Mouse (Mus musculus): ENCODE measurements around the gene Ccdc92. TPM values are rescaled to one million over a fixed set of nuclear protein-coding genes. Genes with fewer than 3 reads are reported as not detected.

Gene Ccdc92
- polyA plus RNA-seq, 1 experiment from 2014 or later: 7.4 TPM

DNA sequence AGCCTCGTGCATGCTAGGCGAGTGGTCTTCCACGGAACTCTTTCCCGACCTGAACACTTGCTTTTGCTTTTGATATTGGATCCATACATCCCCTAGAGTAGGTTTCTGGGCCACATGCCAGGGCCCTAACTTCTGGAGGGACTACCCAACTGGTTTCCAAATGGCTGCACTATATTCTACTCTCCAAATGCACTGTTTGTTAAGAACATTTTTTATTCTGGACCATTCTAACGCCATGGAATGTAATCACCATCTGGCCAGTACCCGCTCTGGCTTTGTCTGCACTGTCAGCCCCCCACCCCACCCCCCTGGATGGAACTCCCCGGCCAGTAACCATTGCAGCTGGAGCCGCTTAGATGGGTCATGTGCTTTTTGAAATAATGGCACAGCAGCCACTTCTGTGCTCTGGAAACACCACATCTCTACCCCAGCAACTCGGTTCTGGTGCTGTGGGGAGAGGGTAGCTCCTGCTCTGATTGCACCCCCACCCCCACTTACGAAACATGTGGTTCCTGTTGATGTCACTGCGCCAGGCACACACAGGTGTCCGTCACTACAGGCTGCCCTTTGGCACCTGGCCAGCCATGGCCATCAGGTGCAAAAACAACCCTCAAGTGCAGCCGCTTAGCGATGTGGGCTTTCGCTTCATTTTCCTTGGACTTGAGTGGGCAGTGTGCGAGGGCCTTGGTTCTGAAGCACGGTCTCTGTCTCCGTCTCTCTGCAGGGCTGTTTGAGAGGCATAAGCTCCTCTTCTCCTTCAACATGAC lies 39.9 kb downstream of the Ccdc92 start:
- WGBS: 69% methylated on average over 18 of the region's 18 CpGs
- no peak overlapping the region for H3K27ac ChIP-seq
- no peaks in the 10 kb centered on the region for H3K27me3 ChIP-seq (replicated peaks)
- no peak overlapping the region for H3K9ac ChIP-seq
- no peaks in the 10 kb centered on the region for H3K9me3 ChIP-seq
- ATAC-seq (ENCODE audit: insufficient read depth, low FRiP score, low read depth): 0 out of 2 replicates have a peak, but pooled peaks have one; percentile 14
- no peak overlapping the region for H3K4me2 ChIP-seq
- 0 out of 2 replicates have a peak, but pooled peaks cover 2% of the 10 kb centered on the region for H3K4me1 ChIP-seq
- no peaks in the 10 kb centered on the region for H3K36me3 ChIP-seq
- no peak overlapping the region for H3K4me3 ChIP-seq (replicated peaks)

- no peaks in the 10 kb centered on the region for H3K36me3 ChIP-seq
- ATAC-seq (ENCODE audit: insufficient read depth, low FRiP score, low read depth): no peak
- no peaks in the 10 kb centered on the region for H3K9me3 ChIP-seq
- 76% methylated on average over 15 of the region's 15 CpGs for WGBS
- H3K9ac ChIP-seq: no peak overlapping the region
- no peak overlapping the region for H3K27ac ChIP-seq
- H3K27me3 ChIP-seq (replicated peaks): no peaks in the 10 kb centered on the region
- H3K4me2 ChIP-seq: no peak overlapping the region
- H3K4me3 ChIP-seq (replicated peaks): no peak overlapping the region
- no peaks in the 10 kb centered on the region for H3K4me1 ChIP-seq
Observed at GRCm38 (mm10) chr5:124817050-124817449, 45.2 kb downstream of the Ccdc92 start.

DNA sequence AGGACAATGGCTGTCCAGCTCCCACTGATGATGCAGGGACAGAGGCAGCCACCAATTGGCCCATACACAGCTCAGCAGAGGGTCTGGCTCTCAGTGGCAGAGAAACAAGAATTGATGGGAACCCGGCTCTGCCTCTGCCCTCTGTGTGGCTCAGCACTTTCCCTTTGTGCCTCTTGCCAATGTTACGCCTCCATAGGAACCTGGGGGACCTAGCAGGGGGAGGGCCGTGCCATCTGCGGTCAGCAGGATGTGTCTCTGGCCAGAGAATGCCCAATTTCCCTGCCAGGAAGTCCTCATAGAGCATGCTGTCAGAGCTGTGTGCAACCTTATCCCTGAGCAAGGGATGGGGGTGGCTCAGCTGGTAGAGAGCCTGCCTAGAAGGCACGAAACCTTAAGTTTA lies 47.4 kb downstream of the Ccdc92 start:
- Histone ChIP-seq H3K4me1 (no peaks in the 10 kb centered on the region), H3K4me2 (no peak overlapping the region), H3K36me3 (no peaks in the 10 kb centered on the region), H3K27me3 (replicated peaks) (no peaks in the 10 kb centered on the region), H3K4me3 (replicated peaks) (no peak overlapping the region), H3K27ac (no peak overlapping the region), H3K9ac (no peak overlapping the region), H3K9me3 (no peaks in the 10 kb centered on the region)
- ATAC-seq (ENCODE audit: insufficient read depth, low FRiP score, low read depth): no peak
- whole genome bisulfite sequencing: 66% methylated on average over 5 of the region's 5 CpGs

- no peak overlapping the region for H3K9ac ChIP-seq
- no peaks in the 10 kb centered on the region for H3K36me3 ChIP-seq
- no peak for ATAC-seq (ENCODE audit: insufficient read depth, low FRiP score, low read depth)
- no peaks in the 10 kb centered on the region for H3K27me3 ChIP-seq (replicated peaks)
- H3K4me1 ChIP-seq: no peaks in the 10 kb centered on the region
- WGBS: 75% methylated on average over 12 of the region's 12 CpGs
- no peak overlapping the region for H3K27ac ChIP-seq
- H3K4me2 ChIP-seq: no peak overlapping the region
- no peak overlapping the region for H3K4me3 ChIP-seq (replicated peaks)
- H3K9me3 ChIP-seq: no peaks in the 10 kb centered on the region
Observed at GRCm38 (mm10) chr5:124812466-124812865, 49.8 kb downstream of the Ccdc92 start.

DNA sequence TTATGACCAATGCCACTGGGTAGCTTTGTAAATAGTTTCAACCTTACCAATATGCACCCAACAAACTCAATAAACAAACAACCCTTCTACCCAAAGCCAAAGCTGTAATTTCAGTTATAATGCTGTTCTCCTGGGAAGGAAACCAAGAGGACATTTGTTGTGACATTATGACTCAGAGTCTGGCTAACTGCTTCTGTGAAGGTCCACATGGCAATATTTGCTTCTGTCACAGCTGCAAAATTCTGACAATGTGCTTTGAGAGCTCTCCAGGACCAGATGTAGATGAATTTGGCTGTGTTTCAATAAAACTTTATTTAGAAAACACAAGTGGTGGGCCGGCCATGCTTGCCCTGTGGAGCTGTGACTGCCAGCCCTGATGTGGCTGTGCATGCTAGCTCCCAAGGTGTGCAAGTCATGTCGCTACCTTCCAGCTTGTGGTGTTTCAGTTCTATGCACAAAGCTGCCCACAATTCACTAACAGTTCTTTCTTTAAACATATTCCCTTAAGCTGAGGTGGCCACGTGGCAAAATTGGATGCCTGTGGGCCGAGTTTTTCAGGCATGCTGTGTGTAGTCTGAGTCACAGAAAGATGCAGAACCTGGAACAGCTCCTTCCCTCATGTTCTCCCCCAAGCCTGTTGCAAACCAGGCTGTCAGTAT lies 52.4 kb downstream of the Ccdc92 start:
- H3K4me3 ChIP-seq (replicated peaks): no peak overlapping the region
- 69% methylated on average over 4 of the region's 4 CpGs for WGBS
- no peaks in the 10 kb centered on the region for H3K9me3 ChIP-seq
- ATAC-seq (ENCODE audit: insufficient read depth, low FRiP score, low read depth): no peak
- no peak overlapping the region for H3K4me2 ChIP-seq
- no peak overlapping the region for H3K27ac ChIP-seq
- no peaks in the 10 kb centered on the region for H3K36me3 ChIP-seq
- H3K4me1 ChIP-seq: no peaks in the 10 kb centered on the region
- H3K9ac ChIP-seq: no peak overlapping the region
- H3K27me3 ChIP-seq (replicated peaks): no peaks in the 10 kb centered on the region

DNA sequence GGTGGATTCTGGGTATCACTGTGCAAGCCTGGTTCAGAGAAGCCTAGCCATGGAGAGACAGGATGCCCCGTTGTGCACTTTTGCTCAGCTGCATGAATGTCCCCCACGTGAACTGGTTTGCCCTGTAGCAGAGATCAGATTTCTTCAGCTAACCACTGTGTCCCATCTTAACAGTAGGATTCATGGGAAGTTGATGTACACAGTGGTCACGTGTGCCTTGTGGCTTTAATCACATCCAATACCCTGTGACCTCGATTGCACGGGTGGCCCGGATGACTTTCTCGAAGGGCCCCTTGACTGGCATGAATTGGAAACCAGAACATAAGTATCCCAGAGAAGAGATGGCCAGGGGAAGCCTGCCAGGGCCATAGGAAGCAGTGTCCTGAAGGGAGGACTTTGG lies 70.1 kb downstream of the Ccdc92 start:
- H3K27me3 ChIP-seq (replicated peaks): no peaks in the 10 kb centered on the region
- no peak overlapping the region for H3K4me3 ChIP-seq (replicated peaks)
- ATAC-seq (ENCODE audit: insufficient read depth, low FRiP score, low read depth): no peak
- H3K9me3 ChIP-seq: no peaks in the 10 kb centered on the region
- WGBS: 84% methylated on average over 7 of the region's 7 CpGs
- H3K4me1 ChIP-seq: no peaks in the 10 kb centered on the region
- H3K36me3 ChIP-seq: no peaks in the 10 kb centered on the region
- H3K27ac ChIP-seq: no peak overlapping the region
- H3K9ac ChIP-seq: no peak overlapping the region
- H3K4me2 ChIP-seq: no peak overlapping the region

GRCm38 (mm10) chr5:124785650-124786049 lies 76.6 kb downstream of the Ccdc92 start:
- no peak for ATAC-seq (ENCODE audit: insufficient read depth, low FRiP score, low read depth)
- H3K4me2 ChIP-seq: no peak overlapping the region
- H3K36me3 ChIP-seq: no peaks in the 10 kb centered on the region
- WGBS: 81% methylated on average over 7 of the region's 7 CpGs
- H3K27ac ChIP-seq: no peak overlapping the region
- H3K4me3 ChIP-seq (replicated peaks): no peak overlapping the region
- no peak overlapping the region for H3K9ac ChIP-seq
- no peaks in the 10 kb centered on the region for H3K9me3 ChIP-seq
- no peaks in the 10 kb centered on the region for H3K27me3 ChIP-seq (replicated peaks)
- no peaks in the 10 kb centered on the region for H3K4me1 ChIP-seq

Other genes with a start within 250 kb of the Ccdc92 start
- gene Atp6v0a2, start 233.8 kb downstream of the Ccdc92 start, polyA plus RNA-seq (2015; fragmentation: Nextera tagmentation; extraction: Ambion mirVana): 39.1 and 43.4 TPM in 2 replicates
- 0.01 and 0.06 TPM in 2 replicates for gene Dnah10, start 137.3 kb downstream of the Ccdc92 start, polyA plus RNA-seq (2015; fragmentation: Nextera tagmentation; extraction: Ambion mirVana)
- 79.9 and 94.3 TPM in 2 replicates for gene Zfp664, start 267 bp upstream of the Ccdc92 start, polyA plus RNA-seq (2015; fragmentation: Nextera tagmentation; extraction: Ambion mirVana)
- gene Rflna, start 140.8 kb upstream of the Ccdc92 start, polyA plus RNA-seq (2015; fragmentation: Nextera tagmentation; extraction: Ambion mirVana): 3.6 and 4.4 TPM in 2 replicates

Data from stomach, embryonic 15.5 days (tissue).